Mouse (Mus musculus) MEL (cell line): ENCODE results near the gene Vti1a. TPM values are rescaled to one million over a fixed set of nuclear protein-coding genes. Genes with fewer than 3 reads are reported as not detected.

Experiments used
- DNase-seq: peaks from one replicate; pipeline ENCODE4 v3.0.0; 2011; ENCODE audit warnings: low read depth, low spot score
- H3K27ac ChIP-seq: 2 replicates; pipeline ENCODE4 v1.5.1; 2012; ENCODE audit warnings: low read depth, mild to moderate bottlenecking, control low read depth, low read length, moderate library complexity; ENCODE audit not compliant: control insufficient read depth
- H3K27me3 ChIP-seq, 2 experiments: fragments of 150-350 bp in 1 of 2; sonication (generic) in 1 of 2; 2 replicates each; pipeline ENCODE4 v1.6.1; 2012; ENCODE audit warnings: low read length in 2 of 2, mild to moderate bottlenecking in 2 of 2, improper control_type of control experiment in 1 of 2, moderate library complexity in 1 of 2; ENCODE audit not compliant: insufficient read depth in 2 of 2, control insufficient read depth in 1 of 2
- H3K36me3 ChIP-seq, 2 experiments: 2 replicates each; pipeline ENCODE4 v1.6.1; 2012 to 2014; ENCODE audit warnings: low read length in 2 of 2, improper control_type of control experiment in 1 of 2, inconsistent platforms in 1 of 2, mild to moderate bottlenecking in 1 of 2; ENCODE audit not compliant: insufficient read depth in 2 of 2, control insufficient read depth in 1 of 2
- H3K4me1 ChIP-seq, 2 experiments: fragments of 150-350 bp in 1 of 2; sonication (generic) in 1 of 2; 2 replicates each; pipeline ENCODE4 v1.6.1; 2012; ENCODE audit warnings: low read length in 2 of 2, improper control_type of control experiment in 1 of 2, mild to moderate bottlenecking in 1 of 2; ENCODE audit not compliant: insufficient read depth in 2 of 2, control insufficient read depth in 1 of 2
- H3K4me3 ChIP-seq, 2 experiments: fragments of 150-350 bp in 1 of 2; sonication (generic) in 1 of 2; 2 replicates each; pipeline ENCODE4 v1.5.1; 2012; ENCODE audit warnings: low read depth in 2 of 2, low read length in 2 of 2, mild to moderate bottlenecking in 2 of 2, moderate library complexity in 2 of 2, control low read depth in 1 of 2, improper control_type of control experiment in 1 of 2; ENCODE audit not compliant: control insufficient read depth in 1 of 2, insufficient read depth in 1 of 2
- H3K79me2 ChIP-seq: 2 replicates; pipeline ENCODE4 v1.6.1; 2012; ENCODE audit warnings: mild to moderate bottlenecking, low read length, moderate library complexity; ENCODE audit not compliant: control insufficient read depth, poor library complexity, insufficient read depth
- H3K9ac ChIP-seq: 2 replicates; pipeline ENCODE4 v1.6.1; 2012; ENCODE audit warnings: low read depth, mild to moderate bottlenecking, control low read depth, low read length, moderate library complexity; ENCODE audit not compliant: control insufficient read depth, poor library complexity, severe bottlenecking
- H3K9me3 ChIP-seq: fragments of 150-350 bp; sonication (generic); replicated peaks from 2 replicates; pipeline ENCODE4 v1.6.1; 2012; ENCODE audit warnings: mild to moderate bottlenecking, low read length, improper control_type of control experiment, moderate library complexity; ENCODE audit not compliant: insufficient read depth
- BHLHE40 ChIP-seq: IDR thresholded peaks from 2 replicates; pipeline ENCODE4 v1.6.1; 2012; ENCODE audit warnings: low read depth, mild to moderate bottlenecking, inconsistent platforms, low read length, improper control_type of control experiment, borderline replicate concordance
- CHD1 ChIP-seq: IDR thresholded peaks from 2 replicates; pipeline ENCODE4 v1.6.1; 2012; ENCODE audit warnings: low read depth, mild to moderate bottlenecking, inconsistent platforms, low read length, improper control_type of control experiment
- CTCF ChIP-seq, 3 experiments: IDR thresholded peaks in 2 of 3; conservative IDR thresholded peaks in 1 of 3; 2 replicates each; pipeline ENCODE4 v1.5.1; 2011 to 2012; ENCODE audit warnings: low read length in 3 of 3, low read depth in 2 of 3, mild to moderate bottlenecking in 2 of 3, improper control_type of control experiment in 1 of 3, inconsistent platforms in 1 of 3, mixed read lengths in 1 of 3, moderate library complexity in 1 of 3; ENCODE audit not compliant: control insufficient read depth in 1 of 3, insufficient read depth in 1 of 3, poor library complexity in 1 of 3, severe bottlenecking in 1 of 3
- E2F4 ChIP-seq: IDR thresholded peaks from 2 replicates; pipeline ENCODE4 v1.6.1; 2011; ENCODE audit warnings: low read depth, low read length, improper control_type of control experiment, borderline replicate concordance
- ELF1 ChIP-seq: IDR thresholded peaks from 2 replicates; pipeline ENCODE4 v1.6.1; 2014; ENCODE audit warnings: low read depth, mild to moderate bottlenecking, inconsistent platforms, low read length, improper control_type of control experiment, moderate library complexity
- EP300 ChIP-seq, 2 experiments: IDR thresholded peaks; 2 replicates each; pipeline ENCODE4 v1.6.1; 2011; ENCODE audit warnings: improper control_type of control experiment in 2 of 2, low read length in 2 of 2, low read depth in 1 of 2, mild to moderate bottlenecking in 1 of 2
- GABPA ChIP-seq: IDR thresholded peaks from 2 replicates; pipeline ENCODE4 v1.6.1; 2012; ENCODE audit warnings: low read depth, mild to moderate bottlenecking, inconsistent platforms, low read length, improper control_type of control experiment, moderate library complexity
- HCFC1 ChIP-seq: IDR thresholded peaks from 2 replicates; pipeline ENCODE4 v1.6.1; 2012; ENCODE audit warnings: low read depth, mild to moderate bottlenecking, inconsistent platforms, low read length, improper control_type of control experiment, moderate library complexity
- JUND ChIP-seq: IDR thresholded peaks from 2 replicates; pipeline ENCODE4 v1.6.1; 2011; ENCODE audit warnings: low read depth, mild to moderate bottlenecking, improper control_type of control experiment, low read length
- KAT2A ChIP-seq: conservative IDR thresholded peaks from 2 replicates; pipeline ENCODE4 v1.6.1; 2012; ENCODE audit warnings: low read depth, low read length, improper control_type of control experiment, inconsistent platforms
- MAFK ChIP-seq: IDR thresholded peaks from 2 replicates; pipeline ENCODE4 v1.6.1; 2011; ENCODE audit warnings: low read depth, mild to moderate bottlenecking, low read length, improper control_type of control experiment, borderline replicate concordance
- MAX ChIP-seq: IDR thresholded peaks from 2 replicates; pipeline ENCODE4 v1.6.1; 2011; ENCODE audit warnings: low read length, improper control_type of control experiment
- MAZ ChIP-seq: IDR thresholded peaks from 2 replicates; pipeline ENCODE4 v1.6.1; 2012; ENCODE audit warnings: low read depth, mild to moderate bottlenecking, inconsistent platforms, low read length, improper control_type of control experiment
- MEF2A ChIP-seq: IDR thresholded peaks from 2 replicates; pipeline ENCODE4 v1.6.1; 2014; ENCODE audit warnings: low read depth, mild to moderate bottlenecking, inconsistent platforms, low read length, improper control_type of control experiment; ENCODE audit not compliant: poor library complexity, insufficient replicate concordance, severe bottlenecking; ENCODE audit errors: extremely low read depth
- MXI1 ChIP-seq: IDR thresholded peaks from 2 replicates; pipeline ENCODE4 v1.6.1; 2011; ENCODE audit warnings: mild to moderate bottlenecking, low read depth, low read length, improper control_type of control experiment
- MYB ChIP-seq: IDR thresholded peaks from 2 replicates; pipeline ENCODE4 v1.6.1; 2011; ENCODE audit warnings: mild to moderate bottlenecking, low read depth, low read length, improper control_type of control experiment
- NELFE ChIP-seq: IDR thresholded peaks from 2 replicates; pipeline ENCODE4 v1.6.1; 2011; ENCODE audit warnings: low read depth, low read length, improper control_type of control experiment
- NRF1 ChIP-seq: IDR thresholded peaks from 2 replicates; pipeline ENCODE4 v1.6.1; 2014; ENCODE audit warnings: low read depth, mild to moderate bottlenecking, inconsistent platforms, low read length, improper control_type of control experiment, moderate library complexity; ENCODE audit not compliant: poor library complexity, insufficient read depth, severe bottlenecking
- POLR2A ChIP-seq, 2 experiments: IDR thresholded peaks; 2 replicates each; pipeline ENCODE4 v1.6.1; 2011 to 2012; ENCODE audit warnings: low read length in 2 of 2, mild to moderate bottlenecking in 2 of 2, control low read depth in 1 of 2, improper control_type of control experiment in 1 of 2, low read depth in 1 of 2, moderate library complexity in 1 of 2; ENCODE audit not compliant: control insufficient read depth in 1 of 2, insufficient read depth in 1 of 2, poor library complexity in 1 of 2
- POLR2AphosphoS2 ChIP-seq: IDR thresholded peaks from 2 replicates; pipeline ENCODE4 v1.6.1; 2011; ENCODE audit warnings: low read length, improper control_type of control experiment
- POLR2AphosphoS5 ChIP-seq: IDR thresholded peaks from 2 replicates; pipeline ENCODE4 v1.6.1; 2012; ENCODE audit warnings: low read depth, borderline replicate concordance, mild to moderate bottlenecking, inconsistent platforms, low read length, moderate library complexity, mixed read lengths
- RAD21 ChIP-seq: IDR thresholded peaks from 2 replicates; pipeline ENCODE4 v1.6.1; 2011; ENCODE audit warnings: mild to moderate bottlenecking, low read depth, low read length, improper control_type of control experiment
- RCOR1 ChIP-seq: IDR thresholded peaks from 2 replicates; pipeline ENCODE4 v1.6.1; 2012; ENCODE audit warnings: low read depth, mild to moderate bottlenecking, inconsistent platforms, low read length, improper control_type of control experiment
- SIN3A ChIP-seq: IDR thresholded peaks from 2 replicates; pipeline ENCODE4 v1.6.1; 2012; ENCODE audit warnings: low read length, improper control_type of control experiment, inconsistent platforms
- SMC3 ChIP-seq: IDR thresholded peaks from 2 replicates; pipeline ENCODE4 v1.6.1; 2011; ENCODE audit warnings: low read depth, low read length, improper control_type of control experiment
- TBP ChIP-seq: IDR thresholded peaks from 2 replicates; pipeline ENCODE4 v1.8.0; 2011; ENCODE audit warnings: low read depth, low read length, improper control_type of control experiment
- UBTF ChIP-seq: IDR thresholded peaks from 2 replicates; pipeline ENCODE4 v1.6.1; 2012; ENCODE audit warnings: low read depth, mild to moderate bottlenecking, inconsistent platforms, low read length, improper control_type of control experiment, moderate library complexity, borderline replicate concordance; ENCODE audit not compliant: insufficient read depth
- USF2 ChIP-seq, 2 experiments: IDR thresholded peaks; 2 replicates each; pipeline ENCODE4 v1.6.1; 2011 to 2012; ENCODE audit warnings: improper control_type of control experiment in 2 of 2, low read length in 2 of 2, borderline replicate concordance in 1 of 2, inconsistent platforms in 1 of 2, low read depth in 1 of 2, mild to moderate bottlenecking in 1 of 2; ENCODE audit not compliant: insufficient read depth in 1 of 2
- ZC3H11A ChIP-seq: IDR thresholded peaks from 2 replicates; pipeline ENCODE4 v1.6.1; 2012; ENCODE audit warnings: low read depth, mild to moderate bottlenecking, inconsistent platforms, low read length, improper control_type of control experiment
- ZMIZ1 ChIP-seq: IDR thresholded peaks from 2 replicates; pipeline ENCODE4 v1.6.1; 2012; ENCODE audit warnings: low read depth, mild to moderate bottlenecking, inconsistent platforms, low read length, improper control_type of control experiment, moderate library complexity
- polyA plus RNA-seq, 2 experiments: library from polyadenylated mRNA; stranded (reverse) in 1 of 2; unstranded in 1 of 2; fragments of >175 nt in 1 of 2; fragments of >200 nt in 1 of 2; gene quantifications; 2 replicates each; pipeline versions ENCODE4 v1.2.1 to v1.2.4; 2012; ENCODE audit warnings: low replicate concordance in 2 of 2, low read depth in 1 of 2; ENCODE audit not compliant: insufficient read length in 2 of 2, insufficient read depth in 1 of 2, missing spikeins in 1 of 2
- total RNA-seq: library from RNA; depleted of rRNA; stranded (reverse); fragments of 300-350 nt; gene quantifications from 2 replicates; pipeline ENCODE4 v1.2.3, GENCODE M21; 2012

Gene Vti1a
- total and polyA plus RNA-seq, 3 experiments = 37.2 to 119 (median 42.8) TPM

DNA sequence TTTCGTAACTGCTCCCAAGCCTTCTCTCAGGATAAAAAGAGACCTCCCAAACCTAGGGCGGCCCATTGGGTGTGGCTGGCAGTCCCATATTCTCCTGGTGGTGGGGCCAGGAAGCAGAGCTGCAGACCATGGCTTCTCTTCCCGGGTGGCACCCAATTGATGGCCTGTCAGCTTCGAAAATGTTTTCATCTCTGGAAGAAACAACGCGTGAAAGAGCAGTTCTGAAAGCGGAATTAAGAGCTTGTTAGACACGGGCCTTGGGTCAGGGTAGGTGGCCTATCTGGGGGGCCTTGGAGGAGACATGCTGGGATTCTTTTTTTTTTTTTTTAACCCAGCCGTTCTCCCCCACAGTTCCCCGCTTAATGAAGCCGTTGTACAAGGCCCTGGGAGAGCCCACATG is 326.3 kb downstream of the Vti1a start:
- no peak overlapping the region for H3K4me3 ChIP-seq
- H3K9ac ChIP-seq = no peak overlapping the region
- H3K36me3 ChIP-seq = peaks cover 0 to 13% of the 10 kb centered on the region in 2 experiments; a peak in 2 of 4 replicates
- TF ChIP-seq ELF1 (no peak), MYB (no peak), UBTF (no peak), SMC3 (no peak)
- no peak for DNase-seq
- H3K9me3 ChIP-seq = no peaks in the 10 kb centered on the region
- H3K27ac ChIP-seq = no peak overlapping the region
- H3K79me2 ChIP-seq = no peaks in the 10 kb centered on the region; the same call in 1 of the 2 replicates
- no peaks in the 10 kb centered on the region for H3K27me3 ChIP-seq
- peaks cover 5 to 23% of the 10 kb centered on the region in 2 experiments; a peak in 3 of 4 replicates for H3K4me1 ChIP-seq

DNA sequence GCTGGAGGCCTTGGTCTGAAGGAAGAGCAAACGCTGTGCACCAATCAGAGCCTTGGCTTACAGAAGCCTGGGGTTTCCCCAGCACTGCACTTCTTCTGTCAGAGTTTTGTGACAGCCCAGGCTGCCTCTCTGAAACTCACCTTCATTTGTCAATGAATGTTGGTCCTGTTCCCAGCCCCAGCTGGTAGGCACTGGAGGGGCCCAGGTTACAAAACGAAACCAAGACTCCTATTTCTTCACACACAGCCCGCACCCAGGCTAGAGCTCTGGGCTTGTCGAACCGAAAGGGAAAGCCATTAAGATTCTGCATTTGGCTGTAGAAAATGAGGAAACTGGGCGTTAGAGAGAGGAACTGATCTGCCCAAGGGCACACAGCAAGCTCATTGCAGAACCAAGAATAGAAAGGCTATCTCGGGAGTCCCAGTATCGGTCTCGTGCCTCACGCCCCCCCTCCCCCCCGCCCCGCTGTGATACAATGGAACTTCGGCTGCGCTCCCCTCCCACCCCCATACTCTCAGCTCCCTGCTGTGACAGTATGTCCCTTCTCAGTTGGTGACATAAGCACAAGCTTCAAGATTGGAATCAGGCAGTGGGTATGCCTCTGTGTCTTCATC is 327.3 kb downstream of the Vti1a start:
- Histone ChIP-seq H3K4me1 (peaks cover 5 to 23% of the 10 kb centered on the region in 2 experiments; a peak in 3 of 4 replicates), H3K9ac (peak overlapping the region; percentile 73), H3K27me3 (no peaks in the 10 kb centered on the region), H3K27ac (peak overlapping the region; percentile 84), H3K79me2 (no peaks in the 10 kb centered on the region; the same call in 1 of the 2 replicates), H3K9me3 (no peaks in the 10 kb centered on the region), H3K36me3 (peaks cover 0 to 13% of the 10 kb centered on the region in 2 experiments; a peak in 2 of 4 replicates), H3K4me3 (peak overlapping the region; percentile 71 to 81)
- DNase-seq = peak; percentile 87
- no peak for TF ChIP-seq SIN3A
- TF ChIP-seq MXI1 = no peak
- TF ChIP-seq MAX = no peak
- no peak for TF ChIP-seq MAFK
- TF ChIP-seq NELFE = no peak
- no peak for TF ChIP-seq RAD21
- TF ChIP-seq MAZ = no peak
- peak; percentile 7; the same call in 1 of the 2 replicates for TF ChIP-seq RCOR1
- no peak for TF ChIP-seq NRF1
- no peak for TF ChIP-seq POLR2AphosphoS2
- TF ChIP-seq MEF2A = peak; percentile 63; the same call in 1 of the 2 replicates
- TF ChIP-seq TBP = peak; percentile 50; the same call in 1 of the 2 replicates
- no peak for TF ChIP-seq MYB
- no peak for TF ChIP-seq JUND
- TF ChIP-seq E2F4 = no peak
- no peak; the same call in 1 of the 2 replicates for TF ChIP-seq HCFC1
- no peak for TF ChIP-seq POLR2A (IDR thresholded peaks at IDR 0.05; ENCODE audit: control insufficient read depth in 1 of 2, insufficient read depth in 1 of 2, low read depth in 1 of 2, low read length in 2 of 2, poor library complexity in 1 of 2)
- no peak for TF ChIP-seq CHD1
- TF ChIP-seq POLR2AphosphoS5 = no peak
- no peak for TF ChIP-seq ELF1
- TF ChIP-seq ZMIZ1 = no peak
- peak; percentile 96 for TF ChIP-seq BHLHE40
- no peak for TF ChIP-seq ZC3H11A
- no peak for TF ChIP-seq KAT2A
- no peak for TF ChIP-seq USF2 (IDR thresholded peaks at IDR 0.05; ENCODE audit: borderline replicate concordance in 1 of 2, insufficient read depth in 1 of 2, low read depth in 1 of 2, low read length in 2 of 2)
- no peak for TF ChIP-seq CTCF (IDR thresholded peaks at IDR 0.05 in 2 of 3, conservative IDR thresholded peaks at IDR 0.05 in 1 of 3; ENCODE audit: control insufficient read depth in 1 of 3, insufficient read depth in 1 of 3, low read depth in 2 of 3, low read length in 3 of 3, poor library complexity in 1 of 3, severe bottlenecking in 1 of 3)
- no peak for TF ChIP-seq SMC3
- peak; percentile 20 to 38; a peak in 3 of 4 replicates for TF ChIP-seq EP300 (IDR thresholded peaks at IDR 0.05; ENCODE audit: low read depth in 1 of 2, low read length in 2 of 2)
- no peak for TF ChIP-seq GABPA
